Mouse (Mus musculus): ENCODE measurements around the gene Psmb4.

DNA sequence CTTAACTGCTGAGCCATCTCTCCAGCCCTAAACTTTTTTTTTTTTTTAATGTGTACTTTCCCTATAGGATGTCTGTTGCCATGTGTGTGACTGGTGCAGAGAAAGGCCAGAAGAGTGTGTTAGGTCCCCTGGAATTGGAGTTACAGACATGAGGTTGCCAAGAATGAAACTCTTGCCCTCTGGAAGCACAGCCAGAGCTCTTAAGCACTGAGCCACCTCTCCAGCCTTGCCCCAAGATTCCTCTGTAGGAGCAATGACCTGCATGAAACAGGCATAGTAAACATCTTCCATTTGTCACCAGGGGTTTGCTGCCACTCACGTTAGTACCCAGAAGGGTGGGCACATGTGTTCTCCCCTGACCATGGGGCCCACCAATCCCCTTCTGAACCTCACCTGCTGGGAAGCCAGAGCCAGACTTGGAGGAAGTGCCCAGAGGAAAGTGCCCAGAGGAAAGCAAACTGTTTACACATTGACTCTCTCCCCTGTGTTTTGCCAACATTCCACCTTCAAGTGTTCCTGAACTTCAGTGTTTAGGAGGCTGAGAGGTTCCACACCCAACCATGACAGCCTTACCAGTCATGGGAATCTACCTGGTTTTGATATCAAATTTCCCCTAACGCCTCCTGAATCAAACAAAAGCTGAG lies 24.4 kb upstream of the Psmb4 start:
- TF ChIP-seq MAX (IDR thresholded peaks at IDR 0.05; ENCODE audit: low read depth), result no peak
- TF ChIP-seq POLR2A (IDR thresholded peaks at IDR 0.05; ENCODE audit: insufficient read length, low read depth), result no peak
- no peak for TF ChIP-seq TCF12 (IDR thresholded peaks at IDR 0.05; ENCODE audit: insufficient read depth, poor library complexity, severe bottlenecking)

Data from myocyte (in vitro differentiated cells).